Mouse (Mus musculus): ENCODE measurements around the gene Sdk1.
"Not testable (repeated sequence)": the region's sequence is repeated elsewhere in the genome, so short reads cannot be mapped to it uniquely, and the experiment has no call there.

The Sdk1 gene

GRCm38 (mm10) chr5:141568106-141568505 lies 326.8 kb downstream of the Sdk1 start:
- in situ Hi-C loops (cut with MboI; ENCODE audit: low pct_unique_long_range_greater_than_20kb in 1 of 2, low sequenced_read_pairs in 2 of 2, unreplicated experiment in 1 of 2): no loop called here

GRCm38 (mm10) chr5:141570442-141570841 lies 329.2 kb downstream of the Sdk1 start:
- in situ Hi-C loops (cut with MboI; ENCODE audit: low pct_unique_long_range_greater_than_20kb in 1 of 2, low sequenced_read_pairs in 2 of 2, unreplicated experiment in 1 of 2): no loop called here

GRCm38 (mm10) chr5:141574263-141574662 lies 333.0 kb downstream of the Sdk1 start:
- in situ Hi-C loops (cut with MboI; ENCODE audit: low pct_unique_long_range_greater_than_20kb in 1 of 2, low sequenced_read_pairs in 2 of 2, unreplicated experiment in 1 of 2): no loop called here

- in situ Hi-C loops (cut with MboI; ENCODE audit: low pct_unique_long_range_greater_than_20kb in 1 of 2, low sequenced_read_pairs in 2 of 2, unreplicated experiment in 1 of 2): no loop called here
These were observed 350.0 kb downstream of the Sdk1 start for GRCm38 (mm10) chr5:141591246-141591645.

GRCm38 (mm10) chr5:141612721-141613120 lies 371.4 kb downstream of the Sdk1 start:
- in situ Hi-C loops (cut with MboI; ENCODE audit: low pct_unique_long_range_greater_than_20kb in 1 of 2, low sequenced_read_pairs in 2 of 2, unreplicated experiment in 1 of 2): no loop called here

GRCm38 (mm10) chr5:141615763-141616162 lies 374.5 kb downstream of the Sdk1 start:
- in situ Hi-C loops (cut with MboI; ENCODE audit: low pct_unique_long_range_greater_than_20kb in 1 of 2, low sequenced_read_pairs in 2 of 2, unreplicated experiment in 1 of 2): no loop called here

GRCm38 (mm10) chr5:141617660-141618059 lies 376.4 kb downstream of the Sdk1 start:
- in situ Hi-C loops (cut with MboI; ENCODE audit: low pct_unique_long_range_greater_than_20kb in 1 of 2, low sequenced_read_pairs in 2 of 2, unreplicated experiment in 1 of 2): no loop called here

- in situ Hi-C loops (cut with MboI; ENCODE audit: low pct_unique_long_range_greater_than_20kb in 1 of 2, low sequenced_read_pairs in 2 of 2, unreplicated experiment in 1 of 2): no loop called here
These were observed 384.1 kb downstream of the Sdk1 start for GRCm38 (mm10) chr5:141625401-141625800.

- in situ Hi-C loops (cut with MboI; ENCODE audit: low pct_unique_long_range_greater_than_20kb in 1 of 2, low sequenced_read_pairs in 2 of 2, unreplicated experiment in 1 of 2): no loop called here
These were observed 390.4 kb downstream of the Sdk1 start for GRCm38 (mm10) chr5:141631641-141632040.

GRCm38 (mm10) chr5:141633271-141633670 lies 392.0 kb downstream of the Sdk1 start:
- in situ Hi-C loops (cut with MboI; ENCODE audit: low pct_unique_long_range_greater_than_20kb in 1 of 2, low sequenced_read_pairs in 2 of 2, unreplicated experiment in 1 of 2): no loop called here

- in situ Hi-C loops (cut with MboI; ENCODE audit: low pct_unique_long_range_greater_than_20kb in 1 of 2, low sequenced_read_pairs in 2 of 2, unreplicated experiment in 1 of 2): no loop called here
These were observed 395.1 kb downstream of the Sdk1 start for GRCm38 (mm10) chr5:141636406-141636805.

- in situ Hi-C loops (cut with MboI; ENCODE audit: low pct_unique_long_range_greater_than_20kb in 1 of 2, low sequenced_read_pairs in 2 of 2, unreplicated experiment in 1 of 2): not testable (repeated sequence)
These were observed 395.8 kb downstream of the Sdk1 start for GRCm38 (mm10) chr5:141637054-141637453.

- in situ Hi-C loops (cut with MboI; ENCODE audit: low pct_unique_long_range_greater_than_20kb in 1 of 2, low sequenced_read_pairs in 2 of 2, unreplicated experiment in 1 of 2): no loop called here
These were observed 404.4 kb downstream of the Sdk1 start for GRCm38 (mm10) chr5:141645671-141646070.

- in situ Hi-C loops (cut with MboI; ENCODE audit: low pct_unique_long_range_greater_than_20kb in 1 of 2, low sequenced_read_pairs in 2 of 2, unreplicated experiment in 1 of 2): no loop called here
These were observed 405.3 kb downstream of the Sdk1 start for GRCm38 (mm10) chr5:141646621-141647020.

GRCm38 (mm10) chr5:141649831-141650375 lies 408.6 kb downstream of the Sdk1 start:
- in situ Hi-C loops (cut with MboI; ENCODE audit: low pct_unique_long_range_greater_than_20kb in 1 of 2, low sequenced_read_pairs in 2 of 2, unreplicated experiment in 1 of 2): no loop called here

GRCm38 (mm10) chr5:141651690-141652377 lies 410.5 kb downstream of the Sdk1 start:
- in situ Hi-C loops (cut with MboI; ENCODE audit: low pct_unique_long_range_greater_than_20kb in 1 of 2, low sequenced_read_pairs in 2 of 2, unreplicated experiment in 1 of 2): no loop called here

- in situ Hi-C loops (cut with MboI; ENCODE audit: low pct_unique_long_range_greater_than_20kb in 1 of 2, low sequenced_read_pairs in 2 of 2, unreplicated experiment in 1 of 2): no loop called here
These were observed 435.1 kb downstream of the Sdk1 start for GRCm38 (mm10) chr5:141676371-141676770.

GRCm38 (mm10) chr5:141677034-141677433 lies 435.7 kb downstream of the Sdk1 start:
- in situ Hi-C loops (cut with MboI; ENCODE audit: low pct_unique_long_range_greater_than_20kb in 1 of 2, low sequenced_read_pairs in 2 of 2, unreplicated experiment in 1 of 2): no loop called here

- in situ Hi-C loops (cut with MboI; ENCODE audit: low pct_unique_long_range_greater_than_20kb in 1 of 2, low sequenced_read_pairs in 2 of 2, unreplicated experiment in 1 of 2): no loop called here
These were observed 436.6 kb downstream of the Sdk1 start for GRCm38 (mm10) chr5:141677841-141678240.

GRCm38 (mm10) chr5:141686876-141687420 lies 445.7 kb downstream of the Sdk1 start:
- in situ Hi-C loops (cut with MboI; ENCODE audit: low pct_unique_long_range_greater_than_20kb in 1 of 2, low sequenced_read_pairs in 2 of 2, unreplicated experiment in 1 of 2): no loop called here
